Mouse (Mus musculus): ENCODE results near the gene Tomm40l. TPM values are rescaled to one million over a fixed set of nuclear protein-coding genes. Genes with fewer than 3 reads are reported as not detected.
A peak's percentile ranks its signal among the peaks of the same experiment; 100 is the strongest.

Gene Tomm40l
- polyA plus RNA-seq, 1 experiment from 2014 or later: 45.5 TPM

- Histone ChIP-seq H3K4me3 (ENCODE audit: low read depth, low read length) (no peak overlapping the region), H3K4me1 (ENCODE audit: control insufficient read depth, insufficient read depth, low read length) (no peaks in the 10 kb centered on the region), H3K4me2 (ENCODE audit: low read depth, low read length) (no peak overlapping the region), H3K9ac (replicated peaks; ENCODE audit: low read depth, low read length) (no peak overlapping the region), H3K9me3 (ENCODE audit: control insufficient read depth, low read length) (no peaks in the 10 kb centered on the region), H3K27ac (ENCODE audit: low read depth, low read length) (no peak overlapping the region), H3K27me3 (ENCODE audit: control insufficient read depth, insufficient read depth, low read length) (no peaks in the 10 kb centered on the region), H3K36me3 (ENCODE audit: control insufficient read depth, insufficient read depth, low read length) (no peaks in the 10 kb centered on the region)
- ATAC-seq (ENCODE audit: low read depth): no peak
- 65% methylated on average over 6 of the region's 6 CpGs for WGBS
Measured at GRCm38 (mm10) chr1:171205704-171206493, 16.4 kb downstream of the Tomm40l start.

DNA sequence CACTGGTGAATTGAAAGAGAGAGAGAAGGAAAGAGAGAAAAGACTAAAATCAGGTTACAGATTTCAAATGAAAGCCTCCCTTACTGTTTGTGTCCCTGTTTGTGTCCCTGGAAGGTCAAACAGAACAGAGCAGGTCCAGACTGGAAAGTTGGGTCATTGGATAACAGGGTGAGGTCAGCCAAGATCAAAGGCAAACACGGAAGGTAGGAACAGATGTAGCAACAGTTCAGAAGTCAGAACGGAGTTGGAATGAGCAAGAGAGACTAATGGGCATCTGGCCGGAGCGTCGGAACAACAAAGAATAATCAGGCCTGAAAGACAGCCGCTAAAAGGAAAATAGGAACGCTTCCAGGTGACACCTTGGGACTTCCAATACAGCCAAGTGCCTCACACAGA lies 18.1 kb downstream of the Tomm40l start:
- Histone ChIP-seq H3K4me2 (ENCODE audit: low read depth, low read length) (no peak overlapping the region), H3K36me3 (ENCODE audit: control insufficient read depth, insufficient read depth, low read length) (no peaks in the 10 kb centered on the region), H3K27me3 (ENCODE audit: control insufficient read depth, insufficient read depth, low read length) (no peaks in the 10 kb centered on the region), H3K9ac (replicated peaks; ENCODE audit: low read depth, low read length) (no peak overlapping the region), H3K4me1 (ENCODE audit: control insufficient read depth, insufficient read depth, low read length) (no peaks in the 10 kb centered on the region), H3K27ac (ENCODE audit: low read depth, low read length) (no peak overlapping the region), H3K4me3 (ENCODE audit: low read depth, low read length) (no peak overlapping the region), H3K9me3 (ENCODE audit: control insufficient read depth, low read length) (no peaks in the 10 kb centered on the region)
- no peak for ATAC-seq (ENCODE audit: low read depth)
- 70% methylated on average over 7 of the region's 7 CpGs for WGBS

DNA sequence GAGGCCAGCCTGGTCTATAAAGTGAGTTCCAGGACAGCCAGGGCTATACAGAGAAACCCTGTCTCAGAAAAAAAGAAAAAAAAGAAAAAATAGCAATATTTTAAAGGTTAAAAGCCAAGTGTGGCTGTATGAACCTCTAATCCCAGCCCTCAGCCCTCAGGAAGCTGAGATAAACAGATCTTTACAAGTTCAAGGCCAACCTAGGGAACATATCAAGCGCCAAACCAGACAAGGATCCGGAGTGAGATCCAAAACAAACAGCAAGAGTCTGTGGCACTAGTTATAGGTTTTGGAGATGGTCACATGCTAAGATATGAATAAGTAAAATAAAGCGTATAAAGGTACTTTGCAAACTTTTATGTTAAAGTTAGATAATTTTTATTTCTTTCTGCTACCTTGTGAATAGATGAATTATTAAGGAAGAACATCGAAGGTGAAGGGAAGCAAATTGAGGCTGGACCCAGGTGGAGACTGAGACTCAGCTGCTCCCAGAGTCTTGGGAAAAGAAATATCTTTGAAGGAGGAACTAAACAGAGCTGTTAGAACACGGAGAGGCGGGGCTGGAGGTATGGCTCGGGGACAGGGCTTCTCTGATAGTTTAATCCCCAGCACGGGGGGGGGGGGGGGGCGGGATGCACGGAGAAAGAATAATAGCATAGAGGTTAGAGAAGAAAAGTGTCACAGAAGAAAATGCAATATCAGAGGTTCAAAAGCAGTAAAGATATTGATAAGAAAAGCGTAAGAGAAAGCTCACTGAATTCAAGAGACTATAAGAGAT lies 18.7 kb downstream of the Tomm40l start:
- H3K4me1 ChIP-seq (ENCODE audit: control insufficient read depth, insufficient read depth, low read length): no peaks in the 10 kb centered on the region

GRCm38 (mm10) chr1:171200769-171201168 lies 21.5 kb downstream of the Tomm40l start:
- H3K4me2 ChIP-seq (ENCODE audit: low read depth, low read length): no peak overlapping the region
- H3K4me3 ChIP-seq (ENCODE audit: low read depth, low read length): no peak overlapping the region
- H3K27me3 ChIP-seq (ENCODE audit: control insufficient read depth, insufficient read depth, low read length): peaks cover 3% of the 10 kb centered on the region; the same call in 1 of the 2 replicates
- peaks cover 2% of the 10 kb centered on the region for H3K4me1 ChIP-seq (ENCODE audit: control insufficient read depth, insufficient read depth, low read length)
- no peak overlapping the region for H3K27ac ChIP-seq (ENCODE audit: low read depth, low read length)
- no peaks in the 10 kb centered on the region for H3K9me3 ChIP-seq (ENCODE audit: control insufficient read depth, low read length)
- WGBS: 100% methylated on average over 1 of the region's 1 CpGs
- ATAC-seq (ENCODE audit: low read depth): no peak
- no peak overlapping the region for H3K9ac ChIP-seq (replicated peaks; ENCODE audit: low read depth, low read length)
- no peaks in the 10 kb centered on the region for H3K36me3 ChIP-seq (ENCODE audit: control insufficient read depth, insufficient read depth, low read length)

More for the DNA sequence above, 18.7 kb downstream of the Tomm40l start:
- no peak for ATAC-seq (ENCODE audit: low read depth)
- H3K9me3 ChIP-seq (ENCODE audit: control insufficient read depth, low read length): no peaks in the 10 kb centered on the region
- no peak overlapping the region for H3K4me3 ChIP-seq (ENCODE audit: low read depth, low read length)
- 58% methylated on average over 11 of the region's 11 CpGs for WGBS
- H3K27me3 ChIP-seq (ENCODE audit: control insufficient read depth, insufficient read depth, low read length): no peaks in the 10 kb centered on the region
- no peak overlapping the region for H3K27ac ChIP-seq (ENCODE audit: low read depth, low read length)
- no peaks in the 10 kb centered on the region for H3K36me3 ChIP-seq (ENCODE audit: control insufficient read depth, insufficient read depth, low read length)
- no peak overlapping the region for H3K4me2 ChIP-seq (ENCODE audit: low read depth, low read length)
- no peak overlapping the region for H3K9ac ChIP-seq (replicated peaks; ENCODE audit: low read depth, low read length)

DNA sequence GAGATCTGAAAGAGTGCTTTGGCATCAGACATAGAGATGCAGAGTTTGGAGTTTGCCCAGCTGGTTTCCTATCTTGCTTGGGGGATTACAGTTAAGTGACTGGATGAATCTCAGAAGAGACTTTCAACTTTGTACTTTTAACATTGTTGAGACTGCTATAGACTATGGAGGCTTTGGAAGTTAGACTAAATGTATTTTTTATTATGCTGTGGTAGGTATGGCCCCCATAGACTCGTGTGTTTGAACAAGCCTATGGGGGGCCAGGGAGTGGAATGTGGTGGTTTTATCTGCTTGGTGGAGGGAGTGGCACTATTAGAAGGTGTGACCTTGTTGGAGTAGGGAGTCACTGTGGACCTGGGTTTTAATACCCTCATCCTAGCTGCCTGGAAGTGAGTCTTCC lies 22.8 kb downstream of the Tomm40l start:
- H3K27ac ChIP-seq (ENCODE audit: low read depth, low read length): no peak overlapping the region
- WGBS: 56% methylated on average over 1 of the region's 1 CpGs
- no peak overlapping the region for H3K4me2 ChIP-seq (ENCODE audit: low read depth, low read length)
- no peaks in the 10 kb centered on the region for H3K36me3 ChIP-seq (ENCODE audit: control insufficient read depth, insufficient read depth, low read length)
- no peak for ATAC-seq (ENCODE audit: low read depth)
- H3K4me1 ChIP-seq (ENCODE audit: control insufficient read depth, insufficient read depth, low read length): peaks cover 9% of the 10 kb centered on the region
- no peaks in the 10 kb centered on the region for H3K9me3 ChIP-seq (ENCODE audit: control insufficient read depth, low read length)
- no peak overlapping the region for H3K4me3 ChIP-seq (ENCODE audit: low read depth, low read length)
- H3K9ac ChIP-seq (replicated peaks; ENCODE audit: low read depth, low read length): no peak overlapping the region
- peaks cover 5% of the 10 kb centered on the region; the same call in 1 of the 2 replicates for H3K27me3 ChIP-seq (ENCODE audit: control insufficient read depth, insufficient read depth, low read length)

- Histone ChIP-seq H3K9ac (replicated peaks; ENCODE audit: low read depth, low read length) (peak within 1 kb of the TSS; percentile 57), H3K4me1 (ENCODE audit: control insufficient read depth, insufficient read depth, low read length) (peaks cover 19% of the 10 kb centered on the region), H3K27me3 (ENCODE audit: control insufficient read depth, insufficient read depth, low read length) (peaks cover 5% of the 10 kb centered on the region; the same call in 1 of the 2 replicates), H3K4me3 (ENCODE audit: low read depth, low read length) (peak within 1 kb of the TSS; percentile 49), H3K27ac (ENCODE audit: low read depth, low read length) (no peak within 1 kb of the TSS), H3K36me3 (ENCODE audit: control insufficient read depth, insufficient read depth, low read length) (no peaks in the 10 kb centered on the region), H3K4me2 (ENCODE audit: low read depth, low read length) (peak within 1 kb of the TSS; percentile 94), H3K9me3 (ENCODE audit: control insufficient read depth, low read length) (no peaks in the 10 kb centered on the region)
- under 1% methylated on average over 33 of the region's 33 CpGs for WGBS
- peak; percentile 65 for ATAC-seq (ENCODE audit: low read depth)
Measured at GRCm38 (mm10) chr1:171195887-171196397, 26.4 kb downstream of the Tomm40l start, which contains the start of gene Pcp4l1. TSS of gene Pcp4l1 (minus strand) at chr1:171196268.

DNA sequence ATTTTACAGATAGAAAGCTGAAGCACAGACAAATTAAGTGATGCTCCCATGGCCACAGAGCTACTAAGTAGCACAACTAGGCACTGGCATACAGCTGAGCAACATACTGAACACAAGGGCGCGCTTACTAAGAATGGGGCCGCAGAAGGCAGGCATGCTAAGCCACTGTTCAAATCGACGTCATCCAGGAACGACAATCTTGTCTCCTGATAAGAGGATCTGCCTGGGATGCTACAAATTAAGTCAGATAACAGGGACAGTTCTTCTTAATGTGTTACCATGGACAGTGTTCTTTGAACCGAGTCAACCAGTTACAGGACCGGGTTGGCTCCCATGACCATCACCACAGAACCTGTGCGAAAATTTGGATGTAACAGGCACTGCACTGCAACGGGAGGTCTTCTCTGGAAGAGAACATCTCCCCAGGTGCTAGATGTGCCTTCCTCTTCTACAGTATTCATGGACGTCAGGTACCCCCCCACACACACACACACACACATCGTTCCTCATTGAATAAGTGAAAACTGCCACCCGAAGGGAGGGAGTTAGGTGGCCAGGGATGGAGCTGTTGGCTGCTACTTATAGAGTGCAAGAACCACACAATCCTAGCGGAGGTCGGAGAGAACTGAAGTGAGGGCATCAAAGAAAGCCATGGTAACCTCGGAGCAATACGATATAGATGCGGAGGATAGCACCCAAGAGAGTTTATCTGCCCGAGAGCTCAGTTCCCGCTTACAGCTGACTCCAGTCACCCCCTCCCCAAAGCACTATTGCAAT lies 27.1 kb downstream of the Tomm40l start:
- no peak overlapping the region for H3K27ac ChIP-seq (ENCODE audit: low read depth, low read length)
- H3K27me3 ChIP-seq (ENCODE audit: control insufficient read depth, insufficient read depth, low read length): peaks cover 5% of the 10 kb centered on the region; the same call in 1 of the 2 replicates
- H3K9me3 ChIP-seq (ENCODE audit: control insufficient read depth, low read length): no peaks in the 10 kb centered on the region
- no peaks in the 10 kb centered on the region for H3K36me3 ChIP-seq (ENCODE audit: control insufficient read depth, insufficient read depth, low read length)
- peak; percentile 18; the same call in 1 of the 2 replicates for ATAC-seq (ENCODE audit: low read depth)
- WGBS: 6% methylated on average over 20 of the region's 20 CpGs
- peak overlapping the region; percentile 49 for H3K4me3 ChIP-seq (ENCODE audit: low read depth, low read length)
- H3K4me1 ChIP-seq (ENCODE audit: control insufficient read depth, insufficient read depth, low read length): peaks cover 19% of the 10 kb centered on the region
- peak overlapping the region; percentile 57 for H3K9ac ChIP-seq (replicated peaks; ENCODE audit: low read depth, low read length)
- peak overlapping the region; percentile 94 for H3K4me2 ChIP-seq (ENCODE audit: low read depth, low read length)

GRCm38 (mm10) chr1:171193911-171194830 lies 28.1 kb downstream of the Tomm40l start:
- peak; percentile 12; the same call in 1 of the 2 replicates for ATAC-seq (ENCODE audit: low read depth)
- H3K4me2 ChIP-seq (ENCODE audit: low read depth, low read length): peak overlapping the region; percentile 39; the same call in 1 of the 2 replicates
- 30% methylated on average over 11 of the region's 11 CpGs for WGBS
- H3K9me3 ChIP-seq (ENCODE audit: control insufficient read depth, low read length): no peaks in the 10 kb centered on the region
- H3K4me3 ChIP-seq (ENCODE audit: low read depth, low read length): peak overlapping the region; percentile 11; the same call in 1 of the 2 replicates
- no peak overlapping the region for H3K9ac ChIP-seq (replicated peaks; ENCODE audit: low read depth, low read length)
- no peak overlapping the region for H3K27ac ChIP-seq (ENCODE audit: low read depth, low read length)
- no peaks in the 10 kb centered on the region for H3K36me3 ChIP-seq (ENCODE audit: control insufficient read depth, insufficient read depth, low read length)
- peaks cover 21% of the 10 kb centered on the region for H3K4me1 ChIP-seq (ENCODE audit: control insufficient read depth, insufficient read depth, low read length)
- H3K27me3 ChIP-seq (ENCODE audit: control insufficient read depth, insufficient read depth, low read length): peaks cover 5% of the 10 kb centered on the region; the same call in 1 of the 2 replicates

Measured in neural tube, embryonic 14.5 days (tissue).